Comparison of ENCODE assay signal across 8 mouse cellular contexts in genomic region chr8:70897021-70897680, GRCm38 (mm10). TPM values are rescaled to one million over a fixed set of nuclear protein-coding genes. Genes with fewer than 3 reads are reported as not detected.
DNase-seq lines count a peak whose midpoint lies in the region; ATAC-seq lines count a peak whose summit lies in the region.

Rpl18a (minus strand) TSS chr8:70897412.

- H3K4me3 ChIP-seq in lung, embryonic 16.5 days (ENCODE audit: low read length): peak within 1 kb of the TSS; percentile 83

- H3K27me3 ChIP-seq in lung, embryonic 16.5 days (ENCODE audit: control insufficient read depth, insufficient read depth, low read depth, low read length): peaks cover 16% of the 10 kb centered on the region

- ATAC-seq in hematopoietic stem cell, adult 5-6 weeks (replicated peaks in 1 of 2; ENCODE audit: insufficient read depth in 1 of 2, low FRiP score in 2 of 2, low TSS enrichment in 1 of 2, low read depth in 1 of 2, poor library complexity in 2 of 2, severe bottlenecking in 2 of 2): peak; percentile 92 to 93
- ATAC-seq in lung, embryonic 16.5 days (ENCODE audit: low read depth): peak; percentile 98

- no peaks in the 10 kb centered on the region for H3K9me3 ChIP-seq in lung, embryonic 16.5 days (ENCODE audit: control insufficient read depth, low read length)

- H3K9ac ChIP-seq in lung, embryonic 16.5 days (ENCODE audit: low read length): peak within 1 kb of the TSS; percentile 94

- H3K36me3 ChIP-seq in lung, embryonic 16.5 days (ENCODE audit: control insufficient read depth, insufficient read depth, low read length): peaks cover 18% of the 10 kb centered on the region

- H3K4me2 ChIP-seq in lung, embryonic 16.5 days (ENCODE audit: low read depth, low read length): peak within 1 kb of the TSS; percentile 94

- DNase-seq in MEL-GATA-1-ER (ENCODE audit: extremely low read depth, low read depth): peak; percentile 98
- DNase-seq in cerebellum, adult 8-10 months: peak; percentile 92
- DNase-seq in forelimb bud, embryonic 11.5 days (ENCODE audit: low read depth, low spot score): peak; percentile 98
- peak; percentile 96 for DNase-seq in layer of hippocampus, adult 9-10 months (ENCODE audit: low spot score)
- peak; percentile 84 for DNase-seq in ovary, postnatal 10 days (ENCODE audit: low spot score)
- DNase-seq in thymus, postnatal 10 days (ENCODE audit: low spot score in 2 of 2): peak; percentile 92 to 95

- under 1% methylated on average over 60 of the region's 60 CpGs for WGBS in lung, embryonic 16.5 days

- peak within 1 kb of the TSS; percentile 82 for H3K27ac ChIP-seq in lung, embryonic 16.5 days (ENCODE audit: low read length)

- H3K4me1 ChIP-seq in lung, embryonic 16.5 days (replicated peaks; ENCODE audit: control insufficient read depth, insufficient read depth, low read length): peaks cover 19% of the 10 kb centered on the region

RNA-seq across cellular contexts. Expression of gene Rpl18a, which starts in this region (rescaled TPM):
- total RNA-seq in hematopoietic stem cell, adult 5-6 weeks (2017): 2,300 and 3,111 TPM in 2 replicates
- polyA plus RNA-seq in lung, embryonic 16.5 days (2015; fragmentation: Nextera tagmentation; extraction: Ambion mirVana): 5,017 and 5,100 TPM in 2 replicates

Comparison
In these comparisons a context has a peak if more than half of its experiments do, and no peak if none do; other contexts are left out.
1. Peak in every context shown above with its lines: DNase-seq, ATAC-seq, H3K4me3 ChIP-seq and H3K27ac ChIP-seq.